Mouse (Mus musculus) heart, postnatal 0 days (tissue): ENCODE measurements around the gene Rplp0.

Experiments
- CTCF ChIP-seq: IDR thresholded peaks from 2 replicates; pipeline ENCODE4 v1.5.1; 2016; ENCODE audit warnings: antibody characterized with exemption, control low read depth, low read depth
- EP300 ChIP-seq: IDR thresholded peaks from 2 replicates; pipeline ENCODE4 v1.6.1; 2016; ENCODE audit warnings: antibody characterized with exemption, low read depth

DNA sequence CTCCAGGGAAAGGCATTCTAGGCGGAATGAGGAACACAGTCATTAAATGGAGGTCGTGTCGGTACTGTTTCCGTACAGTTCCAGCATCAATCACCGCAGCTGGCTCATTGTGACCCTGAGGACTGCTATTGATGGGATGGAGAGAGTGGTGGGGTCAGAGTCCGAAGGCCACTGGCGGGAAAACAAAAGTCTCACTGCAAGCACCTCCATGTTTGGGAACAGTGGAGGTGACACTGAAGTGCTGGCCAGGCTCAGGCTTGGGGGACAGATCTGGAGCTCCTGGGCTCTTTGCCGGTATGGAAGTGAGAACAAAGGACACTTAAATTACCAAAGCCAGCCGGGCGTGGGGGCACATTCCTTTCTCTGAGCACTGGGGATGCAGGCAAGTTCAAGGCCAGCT is 9.4 kb downstream of the Rplp0 start:
- TF ChIP-seq EP300 (no peak), CTCF (no peak)
